Mouse (Mus musculus) heart, postnatal 0 days (tissue): ENCODE results near the gene Tmem107. TPM values are rescaled to one million over a fixed set of nuclear protein-coding genes. Genes with fewer than 3 reads are reported as not detected.

ENCODE experiments used
- ATAC-seq: fragments of 200-750 bp; cut with Nextera tagmentation; 2 replicates; pipeline ENCODE4 v1.8.0; 2017; ENCODE audit warnings: low read depth, moderate number of reproducible peaks, moderate library complexity; ENCODE audit not compliant: insufficient read depth
- DNase-seq: peaks from one replicate; pipeline ENCODE4 v3.0.0-alpha.2; 2016; ENCODE audit warnings: low spot score
- H3K27ac ChIP-seq: fragments of 300-500 bp; sonication (generic); 2 replicates; pipeline ENCODE4 v1.5.1; 2014; ENCODE audit warnings: low read depth, mild to moderate bottlenecking
- H3K27me3 ChIP-seq: fragments of 300-500 bp; sonication (generic); 2 replicates; pipeline ENCODE4 v1.6.1; 2014; ENCODE audit warnings: low read length, mixed read lengths; ENCODE audit not compliant: control insufficient read depth, insufficient read depth
- H3K36me3 ChIP-seq: fragments of 300-500 bp; sonication (generic); replicated peaks from 2 replicates; pipeline ENCODE4 v1.6.1; 2014; ENCODE audit warnings: low read length, mixed read lengths; ENCODE audit not compliant: control insufficient read depth, insufficient read depth
- H3K4me1 ChIP-seq: fragments of 300-500 bp; sonication (generic); 2 replicates; pipeline ENCODE4 v1.6.1; 2014; ENCODE audit warnings: antibody characterized with exemption; ENCODE audit not compliant: control insufficient read depth, insufficient read depth
- H3K4me2 ChIP-seq: fragments of 300-500 bp; sonication (generic); 2 replicates; pipeline ENCODE4 v1.6.1; 2014; ENCODE audit warnings: low read depth, mild to moderate bottlenecking, low read length, moderate library complexity
- H3K4me3 ChIP-seq: fragments of 300-500 bp; sonication (generic); 2 replicates; pipeline ENCODE4 v1.5.1; 2014; ENCODE audit warnings: low read depth, low read length
- H3K9ac ChIP-seq: fragments of 300-500 bp; sonication (generic); replicated peaks from 2 replicates; pipeline ENCODE4 v1.6.1; 2014; ENCODE audit warnings: low read depth, low read length, mixed read lengths
- H3K9me3 ChIP-seq: fragments of 300-500 bp; sonication (generic); replicated peaks from 2 replicates; pipeline ENCODE4 v1.6.1; 2016; ENCODE audit warnings: low read length; ENCODE audit not compliant: control insufficient read depth
- CTCF ChIP-seq: IDR thresholded peaks from 2 replicates; pipeline ENCODE4 v1.5.1; 2016; ENCODE audit warnings: antibody characterized with exemption, control low read depth, low read depth
- EP300 ChIP-seq: IDR thresholded peaks from 2 replicates; pipeline ENCODE4 v1.6.1; 2016; ENCODE audit warnings: antibody characterized with exemption, low read depth
- WGBS: fragments of 180-500 bp; shearing (Covaris S2); extraction: QIAGEN DNeasy Blood & Tissue Kit; methylation state at CpG from one replicate; pipeline ENCODE4 v1.1.7; 2014; 5-methylcytosine and 5-hydroxymethylcytosine counted together
- polyA plus RNA-seq: library from polyadenylated mRNA; unstranded; fragments of >200 nt; fragmentation: Nextera tagmentation; extraction: Ambion mirVana; gene quantifications from 2 replicates; pipeline ENCODE4 v1.2.1, GENCODE M21; 2015
- total RNA-seq: library from RNA; depleted of rRNA; stranded (reverse); fragments of >200 nt; gene quantifications from 2 replicates; pipeline ENCODE4 v1.2.3, GENCODE M21; 2014; ENCODE audit warnings: low replicate concordance

Gene Tmem107
- total and polyA plus RNA-seq, 2 experiments from 2014 or later = 10.9 to 18.3 TPM

- ATAC-seq (peak; percentile 17), DNase-seq (peak; percentile 79)
- peak overlapping the region; percentile 89 for H3K4me3 ChIP-seq
- H3K36me3 ChIP-seq = no peaks in the 10 kb centered on the region
- peak overlapping the region; percentile 93 for H3K27ac ChIP-seq
- H3K4me1 ChIP-seq = peaks cover 49% of the 10 kb centered on the region
- TF ChIP-seq CTCF (no peak), EP300 (no peak; the same call in 1 of the 2 replicates)
- H3K4me2 ChIP-seq = peak overlapping the region; percentile 87
- WGBS = 0% methylated on average over 19 of the region's 19 CpGs
- H3K9me3 ChIP-seq = no peaks in the 10 kb centered on the region
- peak overlapping the region; percentile 83 for H3K9ac ChIP-seq
- H3K27me3 ChIP-seq = no peaks in the 10 kb centered on the region
Measured at GRCm38 (mm10) chr11:69062761-69063224, 7.8 kb upstream of the Tmem107 start.

- peak overlapping the region; percentile 87 for H3K4me2 ChIP-seq
- peak overlapping the region; percentile 83 for H3K9ac ChIP-seq
- TF ChIP-seq CTCF = no peak
- peak; percentile 42; the same call in 1 of the 2 replicates for TF ChIP-seq EP300
- WGBS = under 1% methylated on average over 31 of the region's 31 CpGs
- H3K4me1 ChIP-seq = peaks cover 42% of the 10 kb centered on the region
- H3K27ac ChIP-seq = peak overlapping the region; percentile 93
- no peaks in the 10 kb centered on the region for H3K27me3 ChIP-seq
- H3K36me3 ChIP-seq = no peaks in the 10 kb centered on the region
- H3K9me3 ChIP-seq = no peaks in the 10 kb centered on the region
- peak; percentile 29 for ATAC-seq
- peak overlapping the region; percentile 89 for H3K4me3 ChIP-seq
- DNase-seq = peak; percentile 62
Measured at GRCm38 (mm10) chr11:69063413-69064201, 7.0 kb upstream of the Tmem107 start.

DNA sequence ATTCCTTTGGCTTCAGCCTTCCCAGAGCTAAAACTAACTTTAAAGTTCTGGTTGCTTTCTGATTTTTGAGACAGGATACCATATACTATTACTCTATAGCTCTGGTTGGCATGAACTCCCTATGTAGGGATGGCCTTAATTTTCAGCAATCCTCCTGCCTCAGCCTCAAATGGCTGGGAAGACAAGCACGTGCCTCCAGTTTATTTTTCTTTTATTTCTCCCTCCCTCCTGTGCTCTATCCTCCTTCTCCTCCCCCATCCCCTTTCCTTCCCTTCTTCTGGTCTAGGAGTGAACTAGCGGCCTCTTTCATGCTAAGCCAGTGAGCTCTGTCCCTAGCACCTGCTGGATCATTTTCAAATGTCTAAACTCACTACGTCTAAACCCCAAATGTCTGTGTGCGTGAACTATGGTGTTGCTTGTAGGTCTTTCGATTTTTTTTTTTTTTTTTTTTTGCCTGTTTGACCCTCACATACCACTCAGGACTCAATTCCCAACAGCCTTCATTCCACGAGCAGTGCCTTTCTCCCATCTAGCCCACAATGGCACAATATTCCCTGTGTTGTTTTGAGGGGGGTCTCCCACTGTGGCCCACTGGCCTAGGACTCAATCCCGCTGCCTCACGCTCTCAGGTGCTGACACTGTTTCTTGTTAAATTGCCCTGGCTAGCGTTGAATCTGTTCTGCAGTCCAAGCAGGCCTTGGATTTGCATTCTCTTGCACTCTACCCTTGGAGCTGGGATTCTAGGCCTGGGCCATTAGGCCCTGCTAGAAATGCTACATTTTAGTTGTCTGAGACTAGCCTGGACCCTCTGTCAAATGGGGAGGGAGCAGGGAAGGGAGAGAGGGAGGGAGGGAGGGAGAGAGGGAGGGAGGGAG lies 6.1 kb upstream of the Tmem107 start:
- Histone ChIP-seq H3K36me3 (no peaks in the 10 kb centered on the region), H3K9me3 (no peaks in the 10 kb centered on the region), H3K4me1 (peaks cover 41% of the 10 kb centered on the region), H3K4me3 (peak overlapping the region; percentile 89), H3K27me3 (no peaks in the 10 kb centered on the region), H3K9ac (peak overlapping the region; percentile 83; the same call in 1 of the 2 replicates), H3K4me2 (peak overlapping the region; percentile 87), H3K27ac (peak overlapping the region; percentile 93)
- no peak for ATAC-seq
- TF ChIP-seq EP300 (no peak), CTCF (no peak)
- DNase-seq = no peak
- WGBS = 69% methylated on average over 9 of the region's 9 CpGs

GRCm38 (mm10) chr11:69065394-69065925 lies 5.1 kb upstream of the Tmem107 start:
- TF ChIP-seq EP300 = no peak
- no peak for TF ChIP-seq CTCF
- H3K4me2 ChIP-seq = no peak overlapping the region; the same call in 1 of the 2 replicates
- DNase-seq = no peak
- H3K9ac ChIP-seq = no peak overlapping the region
- no peaks in the 10 kb centered on the region for H3K9me3 ChIP-seq
- H3K4me3 ChIP-seq = no peak overlapping the region
- no peaks in the 10 kb centered on the region for H3K36me3 ChIP-seq
- no peak for ATAC-seq
- H3K4me1 ChIP-seq = peaks cover 41% of the 10 kb centered on the region
- WGBS = 74% methylated on average over 3 of the region's 3 CpGs
- H3K27ac ChIP-seq = no peak overlapping the region
- H3K27me3 ChIP-seq = no peaks in the 10 kb centered on the region

DNA sequence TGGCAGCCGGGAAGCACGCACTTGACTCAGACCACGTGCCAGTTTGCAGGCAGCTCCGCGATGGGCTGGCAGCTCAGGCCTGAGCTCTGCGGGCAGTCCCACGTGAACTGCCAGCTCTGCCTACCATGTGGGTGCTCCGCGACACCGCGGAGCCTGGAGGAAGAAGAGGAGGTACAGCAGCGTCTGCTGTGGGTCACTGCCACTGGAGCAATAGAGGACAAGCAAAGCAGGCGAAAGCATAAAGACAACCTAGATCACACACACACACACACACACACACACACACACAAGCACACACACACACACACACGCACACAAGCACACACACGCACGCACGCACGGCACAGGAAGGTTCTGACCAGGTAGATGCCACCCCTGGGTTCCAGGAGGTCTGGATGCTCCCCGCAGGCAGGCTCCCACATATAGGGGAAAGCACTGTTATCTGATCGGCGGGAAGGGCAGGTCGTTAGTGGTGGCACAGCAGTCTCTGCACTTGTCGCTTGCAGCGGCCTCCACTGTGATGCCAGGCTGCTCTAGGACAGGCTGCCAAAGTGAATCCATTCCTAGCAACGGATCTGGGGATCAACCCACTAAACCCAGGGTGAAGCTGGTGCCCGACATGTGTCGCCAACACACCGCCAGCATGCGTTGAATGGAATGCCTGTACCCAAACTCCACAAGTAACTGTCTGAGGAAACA lies 4.3 kb upstream of the Tmem107 start:
- TF ChIP-seq EP300 (no peak), CTCF (no peak)

More for the DNA sequence above, 4.3 kb upstream of the Tmem107 start:
- H3K4me1 ChIP-seq = peaks cover 36% of the 10 kb centered on the region
- H3K4me2 ChIP-seq = peak overlapping the region; percentile 59
- H3K27me3 ChIP-seq = no peaks in the 10 kb centered on the region
- no peaks in the 10 kb centered on the region for H3K36me3 ChIP-seq
- WGBS = 3% methylated on average over 29 of the region's 29 CpGs
- H3K9me3 ChIP-seq = no peaks in the 10 kb centered on the region
- H3K9ac ChIP-seq = peak overlapping the region; percentile 41; the same call in 1 of the 2 replicates
- H3K27ac ChIP-seq = peak overlapping the region; percentile 58
- DNase-seq (peak; percentile 32), ATAC-seq (no peak)
- peak overlapping the region; percentile 27 for H3K4me3 ChIP-seq
